ENCODE assay signal across 10 mouse cellular contexts in the genomic region with DNA sequence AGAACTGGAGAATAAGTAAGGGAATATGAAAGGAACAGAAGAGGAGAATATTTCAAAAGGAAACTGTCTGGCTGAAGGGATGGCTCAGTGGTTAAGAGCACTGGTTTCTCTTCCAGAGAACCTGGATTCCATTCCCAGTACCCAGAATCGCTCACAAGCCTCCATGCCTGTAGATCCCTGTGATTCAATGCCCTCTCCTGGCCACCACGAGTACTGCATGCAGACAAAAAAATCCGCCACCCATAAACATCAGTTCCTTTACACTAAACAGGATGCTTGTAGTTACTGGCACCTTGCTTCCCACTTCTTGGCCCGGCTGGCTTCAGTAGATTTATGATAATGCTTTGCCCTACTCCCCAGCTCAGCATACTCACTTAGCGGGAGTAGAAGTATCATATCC.
A peak's percentile ranks its signal among the peaks of the same experiment; 100 is the strongest.
DNase-seq lines count a peak whose midpoint lies in the region; ATAC-seq lines count a peak whose summit lies in the region.
"Had no signal": no experiment of that assay in that cellular context is flagged by ENCODE, and none has a peak within 500 bp of the region (broad histone marks: within the 10 kb centered on the region; RNA-seq: fewer than 3 reads in every experiment).

No protein-coding gene starts in this region.

- H3K4me3 ChIP-seq in heart, embryonic 11.5 days (ENCODE audit: low read depth, low read length) = no peak overlapping the region
- H3K4me3 ChIP-seq: embryonic facial prominence, embryonic 13.5 days; lung, embryonic 15.5 days had no signal

- no peak overlapping the region for H3K9ac ChIP-seq in heart, embryonic 11.5 days (ENCODE audit: low read depth, low read length)
- H3K9ac ChIP-seq: embryonic facial prominence, embryonic 13.5 days; lung, embryonic 15.5 days had no signal

- no peaks in the 10 kb centered on the region for H3K4me1 ChIP-seq in heart, embryonic 11.5 days (ENCODE audit: control insufficient read depth, insufficient read depth, low read length)
- H3K4me1 ChIP-seq: embryonic facial prominence, embryonic 13.5 days; lung, embryonic 15.5 days had no signal

- no peaks in the 10 kb centered on the region for H3K9me3 ChIP-seq in heart, embryonic 11.5 days (replicated peaks; ENCODE audit: control insufficient read depth, low read length)
- H3K9me3 ChIP-seq: embryonic facial prominence, embryonic 13.5 days; lung, embryonic 15.5 days had no signal

- no peak overlapping the region for H3K27ac ChIP-seq in heart, embryonic 11.5 days (ENCODE audit: low read depth, low read length)
- H3K27ac ChIP-seq: embryonic facial prominence, embryonic 13.5 days; lung, embryonic 15.5 days had no signal

- H3K36me3 ChIP-seq in heart, embryonic 11.5 days (ENCODE audit: control insufficient read depth, insufficient read depth, low read length) = no peaks in the 10 kb centered on the region
- H3K36me3 ChIP-seq: embryonic facial prominence, embryonic 13.5 days; lung, embryonic 15.5 days had no signal

- intact Hi-C loops in heart, postnatal 14 days (cut with DNase I) = loop anchor here (5.0 kb wide), 1 partner anchor 171 kb away; no protein-coding TSS in a partner anchor

- H3K4me2 ChIP-seq in heart, embryonic 11.5 days = no peak overlapping the region
- H3K4me2 ChIP-seq: embryonic facial prominence, embryonic 13.5 days; lung, embryonic 15.5 days had no signal

- ATAC-seq in heart, embryonic 11.5 days (replicated peaks; ENCODE audit: insufficient number of reproducible peaks, low FRiP score, low TSS enrichment) = no peak

- peak; percentile 25 to 48 for DNase-seq in heart, postnatal 14 days
- DNase-seq in CD4-positive helper T cell, adult 2 months (ENCODE audit: low read depth, low spot score) = peak; percentile 54
- DNase-seq in adipocyte (ENCODE audit: low spot score) = peak; percentile 28
- DNase-seq in induced T-regulatory cell, adult 2 months (ENCODE audit: low read depth) = peak; percentile 76
- DNase-seq in naive thymus-derived CD4-positive, alpha-beta T cell, adult 2 months (ENCODE audit: low read depth) = peak; percentile 74
- DNase-seq in right cerebral cortex, postnatal 25 days = no peak
- no peak for DNase-seq in layer of hippocampus, postnatal 36 days

- WGBS in heart, embryonic 11.5 days (ENCODE audit: insufficient replicate concordance) = 24% methylated on average over 5 of the region's 5 CpGs

- 0 out of 2 replicates have a peak, but pooled peaks cover 3% of the 10 kb centered on the region for H3K27me3 ChIP-seq in heart, embryonic 11.5 days (ENCODE audit: control insufficient read depth, insufficient read depth, low read length)
- H3K27me3 ChIP-seq: embryonic facial prominence, embryonic 13.5 days; lung, embryonic 15.5 days had no signal

Comparison
In these comparisons a context has a peak if more than half of its experiments do, and no peak if none do; other contexts are left out.
1. DNase-seq: peak in heart, postnatal 14 days (2 of 2), CD4-positive helper T cell, adult 2 months (single experiment), adipocyte (single experiment), induced T-regulatory cell, adult 2 months (single experiment) and naive thymus-derived CD4-positive, alpha-beta T cell, adult 2 months (single experiment); none in right cerebral cortex, postnatal 25 days (single experiment) and layer of hippocampus, postnatal 36 days (0 of 2).